14 mouse cellular contexts compared by ENCODE assay signal in the genomic region with DNA sequence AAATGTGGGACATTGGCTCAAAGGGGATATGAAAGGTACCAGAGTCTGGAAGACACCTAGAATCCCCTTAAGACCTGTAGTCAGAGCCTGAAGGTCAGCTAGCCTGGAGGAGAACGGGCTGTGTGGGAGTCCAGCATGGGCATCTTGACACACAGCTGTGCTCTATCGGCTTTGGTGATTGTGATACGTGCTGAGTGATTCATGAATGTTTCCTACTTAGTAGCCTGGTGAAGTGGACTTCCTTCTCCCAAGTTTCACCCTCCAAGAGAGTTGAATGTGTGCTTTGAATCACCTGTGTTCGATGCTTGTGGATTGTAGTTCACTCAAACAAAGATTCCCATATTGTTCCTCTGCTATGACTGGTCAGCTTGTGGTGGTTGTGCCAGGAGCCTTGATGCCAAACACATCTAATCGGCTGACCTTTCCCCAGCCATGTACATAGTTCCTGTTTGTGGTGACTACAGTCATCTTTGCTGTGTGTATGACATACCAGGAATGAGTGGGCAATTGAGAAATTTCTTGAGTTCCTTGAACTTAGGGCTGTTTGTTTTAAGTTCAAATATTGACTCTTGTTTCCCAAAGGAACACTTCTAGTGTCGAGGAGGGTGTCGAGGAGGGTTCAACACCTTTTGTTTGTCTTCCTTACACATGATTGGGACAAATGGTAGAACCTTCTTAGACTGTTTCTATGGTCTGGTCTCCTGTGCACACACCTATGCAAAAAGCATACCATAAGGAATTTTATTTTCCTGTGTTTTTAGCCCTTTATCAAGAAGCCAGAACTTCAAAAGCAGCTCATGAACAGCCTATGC.
DNase-seq lines count a peak whose midpoint lies in the region; ATAC-seq and TF ChIP-seq lines count a peak whose summit lies in the region.
"Had no signal": no experiment of that assay in that cellular context is flagged by ENCODE, and none has a peak within 500 bp of the region (broad histone marks: within the 10 kb centered on the region; RNA-seq: fewer than 3 reads in every experiment).

No protein-coding gene starts in this region.

- no peak for TF ChIP-seq CTCF in bone marrow, adult 2 months (IDR thresholded peaks at IDR 0.05; ENCODE audit: control insufficient read depth, insufficient read depth, low read length)
- no peak for TF ChIP-seq CTCF in lung, postnatal 0 days (IDR thresholded peaks at IDR 0.05)

- TF ChIP-seq EP300 in lung, postnatal 0 days (IDR thresholded peaks at IDR 0.05) = peak; percentile 96

- no peak for ATAC-seq in heart, embryonic 12.5 days (ENCODE audit: insufficient number of reproducible peaks, low FRiP score)
- peak; percentile 93 for ATAC-seq in lung, postnatal 0 days
- peak; percentile 53; the same call in 1 of the 2 replicates for ATAC-seq in stomach, embryonic 15.5 days (ENCODE audit: insufficient read depth, low FRiP score, low read depth)
- ATAC-seq: activated CD4-positive, CD25-positive, alpha-beta regulatory T cell, adult 4 months had no signal

- peak; percentile 89 for DNase-seq in heart, adult 11 months
- DNase-seq in lung, postnatal 0 days (ENCODE audit: low spot score) = peak; percentile 94
- DNase-seq in cerebellum, adult 8-10 months = no peak
- DNase-seq in layer of hippocampus, postnatal 14 days (ENCODE audit: low spot score in 2 of 2) = no peak
- no peak for DNase-seq in midbrain, embryonic 10.5 days (ENCODE audit: low spot score)
- DNase-seq: cerebellum, postnatal 10 days; kidney, postnatal 4 days had no signal

- H3K36me3 ChIP-seq in heart, embryonic 12.5 days = no peaks in the 10 kb centered on the region
- H3K36me3 ChIP-seq in lung, postnatal 0 days (ENCODE audit: insufficient read depth, low read length) = no peaks in the 10 kb centered on the region
- no peaks in the 10 kb centered on the region for H3K36me3 ChIP-seq in stomach, embryonic 15.5 days
- H3K36me3 ChIP-seq in midbrain, embryonic 10.5 days = no peaks in the 10 kb centered on the region
- H3K36me3 ChIP-seq: heart, embryonic 13.5 days; hindbrain, embryonic 15.5 days; limb, embryonic 10.5 days had no signal

- no peak overlapping the region for H3K27ac ChIP-seq in heart, embryonic 12.5 days (ENCODE audit: poor library complexity, severe bottlenecking)
- H3K27ac ChIP-seq in bone marrow, adult 2 months (ENCODE audit: control insufficient read depth, insufficient read depth, low read depth, low read length, poor library complexity) = peak overlapping the region; percentile 84
- H3K27ac ChIP-seq in lung, postnatal 0 days (ENCODE audit: low read length) = peak overlapping the region; percentile 66
- no peak overlapping the region for H3K27ac ChIP-seq in stomach, embryonic 15.5 days
- H3K27ac ChIP-seq in midbrain, embryonic 10.5 days (replicated peaks) = no peak overlapping the region
- H3K27ac ChIP-seq: heart, embryonic 13.5 days; hindbrain, embryonic 15.5 days; limb, embryonic 10.5 days had no signal

- 66% methylated on average over 7 of the region's 7 CpGs for WGBS in heart, embryonic 12.5 days
- 49% methylated on average over 7 of the region's 7 CpGs for WGBS in bone marrow, adult 2 months
- WGBS in lung, postnatal 0 days = 41% methylated on average over 7 of the region's 7 CpGs
- WGBS in stomach, embryonic 15.5 days = 56% methylated on average over 7 of the region's 7 CpGs
- WGBS in midbrain, embryonic 10.5 days = 89% methylated on average over 7 of the region's 7 CpGs

- H3K27me3 ChIP-seq in heart, embryonic 12.5 days (replicated peaks) = no peaks in the 10 kb centered on the region
- no peaks in the 10 kb centered on the region for H3K27me3 ChIP-seq in lung, postnatal 0 days (replicated peaks; ENCODE audit: insufficient read depth, low read length)
- H3K27me3 ChIP-seq in stomach, embryonic 15.5 days (replicated peaks) = no peaks in the 10 kb centered on the region
- no peaks in the 10 kb centered on the region for H3K27me3 ChIP-seq in midbrain, embryonic 10.5 days (ENCODE audit: low read depth, poor library complexity, severe bottlenecking)
- H3K27me3 ChIP-seq: heart, embryonic 13.5 days; hindbrain, embryonic 15.5 days had no signal

- no peak overlapping the region for H3K4me2 ChIP-seq in heart, embryonic 12.5 days
- H3K4me2 ChIP-seq in lung, postnatal 0 days (replicated peaks; ENCODE audit: low read depth, low read length) = no peak overlapping the region
- no peak overlapping the region for H3K4me2 ChIP-seq in stomach, embryonic 15.5 days
- H3K4me2 ChIP-seq: heart, embryonic 13.5 days; hindbrain, embryonic 15.5 days had no signal

- no peaks in the 10 kb centered on the region for H3K9me3 ChIP-seq in heart, embryonic 12.5 days (replicated peaks)
- H3K9me3 ChIP-seq in lung, postnatal 0 days (ENCODE audit: low read length) = no peaks in the 10 kb centered on the region
- H3K9me3 ChIP-seq in stomach, embryonic 15.5 days = no peaks in the 10 kb centered on the region
- H3K9me3 ChIP-seq in midbrain, embryonic 10.5 days (replicated peaks) = no peaks in the 10 kb centered on the region
- H3K9me3 ChIP-seq: heart, embryonic 13.5 days; hindbrain, embryonic 15.5 days; limb, embryonic 10.5 days had no signal

- TF ChIP-seq POLR2A in bone marrow, adult 2 months (IDR thresholded peaks at IDR 0.05; ENCODE audit: borderline replicate concordance, control insufficient read depth, low read depth, low read length) = no peak

- H3K4me3 ChIP-seq in heart, embryonic 12.5 days = no peak overlapping the region
- no peak overlapping the region for H3K4me3 ChIP-seq in bone marrow, adult 2 months (replicated peaks; ENCODE audit: control insufficient read depth, low read depth, low read length)
- H3K4me3 ChIP-seq in lung, postnatal 0 days (ENCODE audit: low read depth, low read length) = no peak overlapping the region
- H3K4me3 ChIP-seq in stomach, embryonic 15.5 days (replicated peaks) = no peak overlapping the region
- H3K4me3 ChIP-seq in midbrain, embryonic 10.5 days = no peak overlapping the region
- H3K4me3 ChIP-seq: heart, embryonic 13.5 days; hindbrain, embryonic 15.5 days; limb, embryonic 10.5 days had no signal

- H3K4me1 ChIP-seq in heart, embryonic 12.5 days (replicated peaks) = no peaks in the 10 kb centered on the region
- H3K4me1 ChIP-seq in bone marrow, adult 2 months (ENCODE audit: control insufficient read depth, insufficient read depth, low read length) = peaks cover 4% of the 10 kb centered on the region
- H3K4me1 ChIP-seq in lung, postnatal 0 days (ENCODE audit: insufficient read depth, low read depth, low read length) = no peaks in the 10 kb centered on the region; the same call in 1 of the 2 replicates
- H3K4me1 ChIP-seq in stomach, embryonic 15.5 days = no peaks in the 10 kb centered on the region
- H3K4me1 ChIP-seq in midbrain, embryonic 10.5 days = peaks cover 17% of the 10 kb centered on the region; the same call in 1 of the 2 replicates
- H3K4me1 ChIP-seq: heart, embryonic 13.5 days; hindbrain, embryonic 15.5 days; limb, embryonic 10.5 days had no signal

- no peak overlapping the region for H3K9ac ChIP-seq in heart, embryonic 12.5 days
- no peak overlapping the region for H3K9ac ChIP-seq in lung, postnatal 0 days (replicated peaks; ENCODE audit: low read depth)
- H3K9ac ChIP-seq in stomach, embryonic 15.5 days = no peak overlapping the region
- H3K9ac ChIP-seq: heart, embryonic 13.5 days; hindbrain, embryonic 15.5 days had no signal

Comparison
In these comparisons a context has a peak if more than half of its experiments do, and no peak if none do; other contexts are left out.
1. DNase-seq: peak in heart, adult 11 months (single experiment) and lung, postnatal 0 days (single experiment); none in cerebellum, adult 8-10 months (single experiment), layer of hippocampus, postnatal 14 days (0 of 2) and midbrain, embryonic 10.5 days (single experiment).
2. H3K27ac ChIP-seq: peak in bone marrow, adult 2 months (single experiment) and lung, postnatal 0 days (single experiment); none in heart, embryonic 12.5 days (single experiment), stomach, embryonic 15.5 days (single experiment) and midbrain, embryonic 10.5 days (single experiment).